Mouse (Mus musculus) layer of hippocampus, adult 2 months (tissue): ENCODE results near the gene Stx1a. TPM values are rescaled to one million over a fixed set of nuclear protein-coding genes. Genes with fewer than 3 reads are reported as not detected.

Experiments
- DNase-seq, 2 experiments: peaks; one replicate each; pipeline ENCODE4 v3.0.0; 2022; ENCODE audit warnings: low spot score in 2 of 2
- H3K27ac ChIP-seq: fragments of 200-600 bp; 2 replicates; pipeline ENCODE4 v1.8.1; 2022
- H3K4me3 ChIP-seq: fragments of 200-600 bp; 2 replicates; pipeline ENCODE4 v1.8.1; 2022; ENCODE audit warnings: mild to moderate bottlenecking
- CTCF ChIP-seq: fragments of 200-600 bp; conservative IDR thresholded peaks from 2 replicates; pipeline ENCODE4 v1.8.1; 2022; ENCODE audit warnings: antibody characterized with exemption, mild to moderate bottlenecking, moderate library complexity
- total RNA-seq, 2 experiments: library from RNA; stranded (reverse); gene quantifications; 2 replicates each; pipeline ENCODE4 v1.2.3; 2021

The Stx1a gene
- total RNA-seq, 2 experiments from 2014 or later, result 92.3 to 97.6 TPM

DNA sequence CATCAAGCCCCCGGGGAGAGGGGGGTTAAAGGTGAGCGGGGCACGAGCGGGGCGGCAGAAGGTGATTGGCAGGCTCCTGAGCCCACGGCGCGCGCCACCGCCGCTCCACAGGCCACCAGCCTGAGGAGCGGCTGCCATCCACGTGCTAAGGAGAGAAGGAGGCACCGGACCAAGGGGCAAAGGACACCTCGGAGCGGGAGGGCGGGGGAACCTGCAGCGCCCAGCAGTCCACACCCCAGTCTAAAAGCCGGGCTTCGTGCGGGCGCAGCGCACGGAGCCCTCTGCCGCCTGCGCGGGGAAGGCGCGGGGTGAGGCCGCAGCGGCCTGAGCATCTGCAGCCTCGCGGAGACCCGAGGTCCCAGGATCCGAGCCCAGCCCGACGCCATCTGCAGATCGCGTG, 66.4 kb downstream of the Stx1a start, which contains the start of gene Mlxipl:
TSS of gene Mlxipl (plus strand) at position 238 of the 400 bp plus-strand sequence.
- no peak for DNase-seq
- Histone ChIP-seq H3K27ac (no peak within 1 kb of the TSS), H3K4me3 (no peak within 1 kb of the TSS)
- 0 out of 2 replicates have a peak, but pooled peaks have one; percentile 6 for TF ChIP-seq CTCF

Other genes starting within 250 kb of the Stx1a start
- gene Tmem270, start 116.7 kb upstream of the Stx1a start, total RNA-seq, result not detected
- gene Cldn13, start 108.0 kb upstream of the Stx1a start, total RNA-seq, result not detected
- 10 to 100 TPM in 1 of 2 experiments, 1 to 10 TPM in 1; 8.2 to 10.8 TPM for gene Mettl27, start 91.1 kb upstream of the Stx1a start, total RNA-seq
- gene Cldn4, start 76.5 kb upstream of the Stx1a start, total RNA-seq, result not detected
- under 1 TPM in 1 of 2 experiments, not detected in 1; 0.37 TPM for gene Cldn3, start 37.3 kb upstream of the Stx1a start, total RNA-seq
- gene Abhd11, start 14.3 kb upstream of the Stx1a start, total RNA-seq, result 10 to 100 TPM; 30.0 to 32.7 TPM
- 10 to 100 TPM; 39.1 to 43.1 TPM for gene Dnajc30, start 40.7 kb downstream of the Stx1a start, total RNA-seq
- 10 to 100 TPM; 49.9 to 53.4 TPM for gene Bud23, start 41.5 kb downstream of the Stx1a start, total RNA-seq
- gene Vps37d, start 54.8 kb downstream of the Stx1a start, total RNA-seq, result 10 to 100 TPM; 29.4 to 30.3 TPM
- 1 to 10 TPM; 6.2 to 6.7 TPM for gene Mlxipl, start 66.4 kb downstream of the Stx1a start, total RNA-seq
- 10 to 100 TPM; 29.8 to 32.0 TPM for gene Tbl2, start 126.2 kb downstream of the Stx1a start, total RNA-seq
- 10 to 100 TPM; 55.1 to 62.6 TPM for gene Bcl7b, start 144.8 kb downstream of the Stx1a start, total RNA-seq
- gene Baz1b, start 163.8 kb downstream of the Stx1a start, total RNA-seq, result 10 to 100 TPM; 79.9 to 87.5 TPM
- gene Fzd9, start 227.7 kb downstream of the Stx1a start, total RNA-seq, result 1 to 10 TPM; 4.5 to 5.0 TPM